Mouse (Mus musculus) kidney, postnatal 36 days (tissue): ENCODE measurements around the gene Foxp2.
A peak's percentile ranks its signal among the peaks of the same experiment; 100 is the strongest.

ENCODE experiments used
- DNase-seq, 2 experiments: peaks; one replicate each; pipeline ENCODE4 v3.0.0; 2021 to 2022; ENCODE audit warnings: mixed read lengths in 2 of 2

Gene Foxp2

DNA sequence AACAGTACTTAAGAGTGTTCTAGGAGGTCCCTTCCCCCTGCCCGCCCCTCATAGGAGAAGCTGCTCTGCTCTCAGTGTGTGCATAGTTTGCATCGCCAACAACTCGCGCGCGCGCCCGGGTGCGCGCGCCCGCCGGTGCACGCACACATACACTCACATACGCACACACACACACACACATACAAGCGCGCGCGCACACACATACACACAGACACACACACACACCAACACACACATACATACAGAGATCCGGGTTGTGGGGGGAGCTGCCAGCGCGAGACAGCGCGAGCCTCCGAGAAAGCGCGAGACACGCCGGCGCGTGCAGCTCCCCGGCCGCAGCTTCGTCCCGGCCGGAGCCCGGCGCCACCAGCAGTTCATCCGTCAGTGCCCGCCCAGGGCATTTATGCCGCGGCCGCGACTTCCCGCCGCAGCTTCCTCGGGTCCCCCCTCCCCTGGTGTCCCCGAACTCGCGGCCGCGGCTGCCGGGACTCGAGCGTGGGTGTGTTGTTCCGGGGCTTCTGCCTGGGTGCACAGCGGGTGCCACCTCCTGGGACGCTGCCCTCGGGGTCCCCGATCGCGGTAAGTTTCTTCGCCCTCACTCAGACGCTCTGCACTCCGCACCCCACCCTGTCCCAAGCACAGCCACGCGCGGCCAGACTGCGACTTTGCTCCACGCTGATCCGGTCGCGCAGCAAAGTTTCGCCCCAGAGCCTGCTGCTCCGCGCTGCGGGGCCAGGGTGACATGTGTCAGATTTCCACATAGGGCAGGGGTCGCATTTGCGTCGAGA lies at the start of gene Foxp2:
Foxp2 (plus strand) TSS at position 167 of the 788 bp plus-strand sequence.
- DNase-seq = peak in 1 of 2 experiments; percentile 35

DNA sequence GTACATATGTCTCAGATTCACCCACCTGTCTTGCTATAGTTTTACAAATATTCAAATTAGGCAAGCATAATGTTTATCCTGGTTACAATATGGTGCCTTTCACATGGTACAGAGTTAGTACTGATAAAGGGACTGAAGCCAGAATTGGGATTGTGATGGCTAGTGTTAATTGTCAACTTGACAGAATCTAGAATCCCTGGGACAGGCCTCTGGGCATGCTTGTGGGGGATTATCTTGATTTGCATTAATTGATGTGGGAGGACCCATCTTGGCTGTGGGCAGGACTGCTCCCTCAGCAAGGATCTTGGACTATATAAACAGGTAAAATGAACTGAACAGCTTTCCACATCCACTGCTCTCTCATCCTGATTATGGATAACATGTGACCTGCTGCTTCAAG lies 15.9 kb upstream of the Foxp2 start:
- DNase-seq = no peak

DNA sequence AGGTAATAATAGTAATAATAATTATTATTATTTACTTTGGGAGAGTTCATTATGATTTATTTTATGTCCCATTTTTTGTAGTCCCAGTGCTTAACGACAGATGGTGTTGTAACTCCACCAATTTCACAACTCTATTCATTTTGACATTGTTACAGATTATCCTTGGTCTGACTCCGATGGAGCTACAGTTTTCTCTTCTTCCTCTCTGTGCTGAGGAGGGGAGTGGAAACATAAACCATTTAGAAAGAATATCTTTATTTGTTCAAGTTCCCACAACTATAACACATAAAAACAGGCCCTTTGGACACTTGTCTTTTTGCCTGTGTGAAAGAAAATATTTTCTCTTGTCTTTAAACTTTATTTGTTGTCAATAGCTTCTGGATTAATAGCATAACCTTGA lies 4.1 kb upstream of the Foxp2 start:
- DNase-seq = no peak

DNA sequence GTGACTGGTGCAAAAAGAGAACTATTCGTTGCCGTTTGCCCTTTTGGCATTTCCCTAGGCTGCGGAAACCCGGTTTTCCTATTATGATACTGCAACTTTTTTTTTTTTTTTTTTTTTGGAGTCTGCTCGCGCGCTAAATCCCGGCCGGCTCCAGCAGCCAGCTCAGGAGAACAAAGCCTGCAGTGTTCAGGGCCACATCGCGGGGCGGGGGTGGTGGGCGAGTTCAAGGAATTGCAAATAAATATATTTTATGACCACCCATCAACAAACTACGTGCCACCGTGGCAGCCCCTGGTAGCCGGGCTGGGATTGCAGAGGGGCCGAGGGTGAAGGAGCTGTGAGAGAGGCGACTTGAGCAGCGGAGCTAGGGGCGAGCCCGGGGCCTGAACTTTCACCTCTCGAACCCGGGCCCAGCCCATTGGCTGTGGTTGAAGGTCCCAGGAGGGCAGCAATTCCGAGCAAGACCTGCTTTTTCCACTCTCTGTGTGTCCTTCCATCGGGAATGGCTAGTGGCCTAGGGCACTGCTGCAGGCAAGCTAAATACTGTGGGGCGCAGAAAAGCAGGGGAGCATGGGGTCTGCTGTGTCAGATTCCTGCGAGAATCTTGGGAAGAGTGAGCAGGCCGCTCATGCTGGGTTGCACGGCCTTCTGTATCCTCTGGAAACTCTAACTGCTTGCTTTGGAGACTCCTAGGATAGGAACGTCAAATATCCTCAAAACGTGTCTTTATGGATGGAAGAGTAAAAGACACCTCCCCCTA lies 2.9 kb upstream of the Foxp2 start:
- no peak for DNase-seq

DNA sequence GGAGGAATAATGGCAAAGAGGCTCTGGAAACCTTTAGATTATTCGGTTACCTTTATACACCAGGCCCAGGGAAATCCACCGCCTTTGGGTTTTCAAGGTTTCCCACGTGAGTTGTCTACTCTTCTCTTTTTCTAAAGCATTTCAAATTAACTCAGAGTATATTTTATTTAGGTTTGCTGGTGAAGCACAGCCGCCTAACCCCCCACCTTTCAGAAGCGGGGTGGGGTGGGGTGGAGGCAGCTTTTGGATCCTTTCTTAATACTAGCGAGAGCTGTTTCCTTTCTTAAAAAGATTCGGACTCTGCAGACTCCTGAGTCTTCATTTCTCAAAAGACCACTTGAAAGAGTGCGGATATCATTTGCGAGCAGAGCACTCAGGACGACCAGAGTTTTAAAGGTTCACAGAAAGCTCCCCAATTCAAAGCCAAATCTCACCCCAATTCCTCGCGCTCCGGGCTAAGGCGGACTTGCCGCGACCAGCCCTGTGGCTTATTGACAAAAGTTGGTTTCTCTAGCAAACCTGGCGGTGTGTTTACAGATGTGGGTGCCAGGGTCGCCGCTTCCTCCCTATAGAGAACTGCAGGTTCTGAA lies 2.0 kb upstream of the Foxp2 start:
- no peak for DNase-seq

DNA sequence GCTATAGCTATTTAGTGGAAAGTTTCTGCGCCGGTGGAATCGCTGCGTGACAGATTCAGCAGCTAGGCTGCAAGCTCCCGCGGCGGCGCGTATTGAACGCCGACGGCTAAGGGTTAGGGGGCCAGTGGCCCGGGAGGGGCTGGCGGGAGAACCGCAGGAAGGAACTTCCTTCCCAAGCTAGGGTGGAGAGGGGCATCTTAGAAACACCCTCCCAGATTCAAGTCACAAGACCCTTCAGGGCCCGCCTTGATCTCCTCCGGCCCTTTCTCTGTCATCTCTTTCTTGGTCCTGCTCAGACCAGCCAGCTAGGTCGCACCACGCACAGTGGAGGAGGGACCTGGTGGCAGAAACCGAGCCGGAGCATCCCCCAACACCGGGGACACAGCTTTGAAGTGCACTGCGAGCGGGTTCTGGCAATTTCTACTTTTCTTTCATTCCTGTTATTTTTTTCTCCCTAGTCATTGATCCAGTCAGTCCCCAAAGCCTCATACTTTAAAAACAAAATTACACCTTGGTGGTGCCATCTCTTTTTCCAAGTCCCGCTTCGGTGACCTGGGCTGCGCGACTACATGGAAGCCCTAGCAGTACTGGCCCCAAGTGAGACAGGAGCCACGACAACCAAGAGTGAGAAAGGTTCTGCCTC lies 1.1 kb upstream of the Foxp2 start:
- no peak for DNase-seq

DNA sequence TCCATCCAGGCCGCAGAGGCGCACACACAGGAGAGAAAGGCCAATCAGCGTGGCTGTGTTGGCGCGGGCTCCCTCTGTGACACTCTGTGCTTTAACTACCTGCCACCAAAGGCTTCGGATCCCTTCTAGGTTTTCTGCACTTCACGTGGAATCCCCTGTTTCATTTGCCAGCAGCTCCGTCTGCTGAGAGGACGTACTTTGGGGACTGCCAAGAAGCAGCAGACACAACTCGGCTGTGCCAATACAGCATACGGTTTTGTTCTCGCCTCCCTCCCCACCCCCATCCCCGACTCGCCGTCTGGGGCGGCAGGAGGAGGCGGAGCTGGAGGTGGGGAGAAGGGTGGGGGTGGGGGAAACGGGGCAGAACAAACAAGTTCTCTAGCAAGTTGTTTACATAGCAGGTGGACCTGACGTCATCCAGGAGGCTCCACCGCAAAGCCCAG lies 549 bp upstream of the Foxp2 start:
- DNase-seq = peak; percentile 13 to 40

DNA sequence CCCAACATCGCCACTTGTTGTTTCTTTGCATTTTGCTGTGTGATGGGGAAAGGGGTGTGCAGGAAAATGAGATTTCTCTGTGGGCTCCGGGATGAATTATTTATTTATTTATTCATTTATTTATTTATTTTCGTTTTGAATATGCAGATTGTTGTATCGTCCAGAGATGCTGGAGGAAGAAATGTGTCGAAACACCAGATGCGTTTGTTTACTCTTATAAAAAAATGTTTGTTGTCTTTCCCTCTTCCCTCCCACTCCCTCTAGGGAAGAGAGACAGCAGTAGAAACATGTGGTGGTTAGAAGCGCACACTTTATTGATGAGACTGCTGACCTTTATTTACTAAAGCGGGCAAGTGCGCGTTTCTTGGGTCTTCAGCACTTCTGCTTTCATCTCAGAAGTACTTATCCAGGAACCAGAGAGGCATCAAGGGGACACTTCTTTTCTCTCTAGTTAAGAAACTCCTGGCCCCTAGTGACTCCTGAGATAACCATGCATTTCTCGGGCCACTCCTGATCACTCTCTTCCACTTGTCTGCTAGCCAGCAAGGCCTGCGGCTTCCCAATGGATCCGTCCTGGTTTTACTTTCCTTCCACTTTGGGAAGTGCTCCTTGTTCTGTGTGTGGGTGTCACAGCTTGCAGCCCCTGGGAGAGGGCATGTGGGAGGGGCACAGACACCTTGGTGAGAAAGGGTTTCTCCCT lies 972 bp downstream of the Foxp2 start:
- DNase-seq = no peak

DNA sequence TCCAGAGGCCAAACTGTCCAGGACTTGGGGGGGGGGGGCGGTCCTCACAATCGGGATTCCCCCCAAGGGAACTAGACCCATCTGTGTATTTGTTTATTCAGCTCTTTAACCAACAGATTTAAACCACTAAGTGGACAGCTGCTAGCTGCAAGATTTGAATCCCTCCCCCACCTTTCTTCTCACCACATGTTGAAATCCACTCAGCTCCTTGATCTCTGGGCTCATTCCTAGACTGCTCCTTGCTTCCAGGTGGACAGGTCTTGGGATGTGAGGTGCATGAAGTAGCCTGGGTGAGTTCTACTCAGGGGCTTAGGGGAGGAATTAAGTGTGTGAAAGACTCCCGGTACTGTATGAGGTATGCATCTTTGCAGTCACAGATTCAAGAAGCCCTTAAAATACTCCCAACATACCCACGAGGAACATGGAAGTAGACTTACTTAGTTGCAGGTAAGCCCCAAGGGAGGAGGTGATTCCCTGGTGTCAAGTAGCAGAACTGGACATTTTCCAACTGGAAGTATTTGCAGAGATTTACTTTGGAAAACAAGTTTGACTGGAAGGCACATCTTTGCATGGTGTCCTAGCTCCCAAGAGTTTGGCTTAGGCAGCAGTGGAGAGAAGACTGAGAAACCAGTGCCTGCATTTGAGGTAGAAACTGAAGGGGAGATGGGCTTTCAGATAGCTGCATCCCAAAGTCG lies 2.3 kb downstream of the Foxp2 start:
- no peak for DNase-seq

DNA sequence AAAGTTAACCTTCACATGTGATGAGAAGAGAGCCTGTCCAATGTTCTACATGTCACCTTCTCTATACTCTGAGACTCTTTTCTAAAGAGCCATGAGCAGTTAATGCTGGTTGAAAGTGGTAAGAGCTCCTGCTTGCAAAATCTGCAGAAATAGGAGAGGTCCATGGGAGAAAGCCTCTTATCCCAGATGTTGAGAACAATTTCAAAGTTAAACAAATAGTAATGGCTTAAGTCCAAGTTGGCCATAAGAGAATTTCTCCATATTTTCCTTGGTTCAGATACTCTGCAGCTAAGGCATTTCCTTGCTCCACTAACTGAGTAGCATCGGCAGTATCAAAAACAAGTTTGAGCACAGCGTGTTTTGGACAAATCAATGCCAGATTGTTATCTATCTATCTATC lies 13.9 kb downstream of the Foxp2 start:
- no peak for DNase-seq

DNA sequence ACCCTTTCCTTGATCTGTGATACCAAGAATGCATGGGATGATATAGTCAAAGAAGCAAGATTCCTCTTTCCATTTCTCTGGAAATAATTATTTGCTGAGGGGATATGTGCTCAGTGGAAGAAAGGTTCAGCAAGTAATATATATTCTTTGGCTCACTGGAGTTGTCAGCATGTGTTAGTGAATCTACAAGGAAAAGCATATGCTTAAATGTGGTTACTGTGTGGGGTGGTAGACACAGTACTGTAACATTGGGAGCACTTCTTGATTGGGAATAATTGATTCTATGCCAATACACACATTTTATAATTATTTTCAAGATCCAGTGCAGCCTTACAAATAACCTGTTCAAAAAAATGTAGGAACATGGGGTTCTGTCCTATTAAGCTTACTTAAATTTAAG lies 21.6 kb downstream of the Foxp2 start:
- DNase-seq = no peak

DNA sequence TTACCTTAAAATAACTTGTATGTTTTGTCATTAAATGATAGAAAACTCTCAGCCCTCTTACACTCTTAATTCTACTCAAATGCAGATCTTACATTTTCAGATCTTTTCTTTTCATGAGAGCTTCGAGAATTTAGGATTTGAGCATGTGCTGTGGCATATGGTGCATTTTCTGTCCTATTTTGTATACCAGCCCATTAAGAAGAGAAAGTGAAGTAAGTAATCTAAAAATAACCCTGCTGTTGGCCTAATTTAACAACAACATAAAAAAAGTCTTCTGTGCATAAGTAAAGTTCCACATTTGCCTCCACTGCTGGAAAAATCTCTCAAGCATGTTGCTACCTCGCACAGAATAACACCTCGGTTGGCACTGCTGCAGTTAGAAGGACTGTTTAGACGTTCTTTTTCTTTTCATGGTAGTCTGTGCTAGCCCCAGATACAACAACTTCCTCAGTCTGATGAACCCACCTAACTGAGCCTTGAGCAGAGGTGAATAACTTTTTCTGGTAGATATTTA lies 23.9 kb downstream of the Foxp2 start:
- no peak for DNase-seq

DNA sequence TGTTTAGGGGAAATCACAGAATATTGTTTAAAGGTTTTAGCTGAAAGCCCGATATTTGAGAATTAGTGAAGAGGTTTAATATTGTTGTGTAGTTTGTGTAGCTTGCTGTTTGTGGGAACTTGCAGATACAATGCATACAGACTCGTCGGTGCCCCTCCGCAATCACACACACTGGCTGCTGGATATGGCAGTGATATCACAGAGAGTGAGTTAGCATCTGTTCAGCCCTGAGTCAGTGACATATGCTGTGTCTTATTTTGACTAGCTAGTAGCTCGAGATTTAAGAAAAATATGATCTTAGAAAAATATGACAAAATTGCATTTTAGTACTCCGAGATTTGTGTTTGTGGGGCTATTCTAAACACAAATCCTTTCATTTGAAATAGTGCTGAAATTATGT lies 49.9 kb downstream of the Foxp2 start:
- no peak for DNase-seq

DNA sequence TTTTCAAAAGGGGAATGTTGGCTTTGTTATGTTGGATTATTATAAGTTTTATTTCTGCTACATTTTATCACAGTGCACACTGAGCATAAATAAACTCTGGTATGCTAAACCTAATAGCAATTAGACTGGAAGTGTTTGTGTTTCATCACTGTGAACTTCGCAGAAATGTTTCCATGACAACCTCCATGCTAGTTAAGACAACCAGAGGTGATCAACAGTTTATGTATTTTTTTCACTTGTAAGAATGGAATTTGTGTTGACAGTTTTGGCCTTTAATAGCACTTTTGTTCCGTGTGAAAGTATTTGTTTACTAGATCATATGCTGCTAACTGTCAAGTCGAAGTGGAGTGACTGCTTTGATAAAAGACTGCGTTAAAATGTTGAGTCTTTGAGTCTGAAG lies 51.6 kb downstream of the Foxp2 start:
- DNase-seq = no peak

DNA sequence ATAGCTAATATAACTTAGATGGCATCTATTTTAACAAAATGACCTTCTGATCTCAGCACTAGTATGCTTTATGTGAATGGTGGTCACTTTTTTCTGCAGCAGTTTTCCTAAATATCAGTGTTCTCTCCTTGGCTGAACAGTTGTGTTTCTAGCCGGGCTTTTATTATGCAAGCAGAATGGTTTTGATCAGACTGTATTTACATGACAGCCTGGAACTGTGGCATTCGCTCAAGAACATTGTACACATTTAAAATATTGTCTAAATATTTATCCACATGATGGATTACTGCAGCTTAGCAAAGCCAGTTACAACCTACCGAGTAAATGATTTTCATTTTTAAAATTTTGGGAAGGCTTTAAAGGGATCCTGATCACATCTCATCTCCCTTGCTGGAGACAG lies 75.9 kb downstream of the Foxp2 start:
- no peak for DNase-seq

DNA sequence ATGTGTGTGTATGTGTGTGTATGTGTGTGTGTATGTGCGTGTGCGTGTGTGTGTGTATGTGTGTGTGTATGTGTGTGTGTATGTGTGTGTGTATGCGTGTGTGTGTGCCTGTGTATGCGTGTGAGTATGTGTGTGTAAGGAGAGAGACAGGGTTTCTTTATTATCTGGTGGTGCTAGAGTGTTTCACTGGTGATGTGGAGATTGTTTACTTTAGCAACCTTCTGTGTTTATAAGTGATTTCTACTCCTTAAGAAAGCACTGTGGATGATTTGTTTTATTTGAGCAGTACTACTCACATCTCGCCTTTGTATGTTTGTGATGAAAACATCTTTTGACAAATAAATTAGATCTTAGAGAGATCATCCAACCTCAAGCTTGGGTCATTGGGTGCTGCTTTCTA lies 77.1 kb downstream of the Foxp2 start:
- DNase-seq = no peak

DNA sequence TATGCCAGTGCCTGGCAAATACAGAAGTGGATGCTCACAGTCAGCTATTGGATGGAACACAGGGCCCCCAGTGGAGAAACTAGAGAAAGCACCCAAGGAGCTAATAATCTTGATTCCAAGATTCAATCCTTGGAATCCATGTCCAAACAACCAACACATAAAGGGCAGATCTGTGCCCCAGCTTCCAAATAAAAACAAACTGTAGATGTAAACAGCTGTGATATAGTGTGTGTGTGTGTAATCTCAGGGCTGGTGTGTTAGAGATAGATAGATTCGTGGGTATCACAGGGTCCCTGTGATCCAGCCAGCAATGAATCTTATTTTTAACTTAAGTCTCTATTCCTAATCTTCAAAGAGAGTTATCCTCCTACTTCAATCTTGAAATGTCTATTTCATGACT lies 107.0 kb downstream of the Foxp2 start:
- no peak for DNase-seq

DNA sequence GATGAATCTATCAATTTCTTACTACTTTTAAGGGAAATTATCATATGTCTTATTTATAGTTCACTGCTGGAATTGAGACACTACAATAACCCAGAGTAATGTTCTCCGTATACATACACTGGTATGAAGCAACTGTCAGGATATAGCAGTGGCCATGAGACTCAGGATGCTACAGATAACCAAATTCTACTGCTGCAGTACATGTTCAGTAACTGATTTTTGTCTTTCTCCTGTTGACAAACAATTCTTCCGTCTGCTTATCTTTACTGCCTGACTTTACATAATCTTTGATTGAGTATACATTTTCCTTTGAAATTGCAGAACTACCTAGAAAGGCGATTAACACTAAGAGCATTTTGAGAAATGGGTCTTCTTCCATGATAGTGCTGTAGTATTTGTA lies 127.3 kb downstream of the Foxp2 start:
- DNase-seq = no peak

DNA sequence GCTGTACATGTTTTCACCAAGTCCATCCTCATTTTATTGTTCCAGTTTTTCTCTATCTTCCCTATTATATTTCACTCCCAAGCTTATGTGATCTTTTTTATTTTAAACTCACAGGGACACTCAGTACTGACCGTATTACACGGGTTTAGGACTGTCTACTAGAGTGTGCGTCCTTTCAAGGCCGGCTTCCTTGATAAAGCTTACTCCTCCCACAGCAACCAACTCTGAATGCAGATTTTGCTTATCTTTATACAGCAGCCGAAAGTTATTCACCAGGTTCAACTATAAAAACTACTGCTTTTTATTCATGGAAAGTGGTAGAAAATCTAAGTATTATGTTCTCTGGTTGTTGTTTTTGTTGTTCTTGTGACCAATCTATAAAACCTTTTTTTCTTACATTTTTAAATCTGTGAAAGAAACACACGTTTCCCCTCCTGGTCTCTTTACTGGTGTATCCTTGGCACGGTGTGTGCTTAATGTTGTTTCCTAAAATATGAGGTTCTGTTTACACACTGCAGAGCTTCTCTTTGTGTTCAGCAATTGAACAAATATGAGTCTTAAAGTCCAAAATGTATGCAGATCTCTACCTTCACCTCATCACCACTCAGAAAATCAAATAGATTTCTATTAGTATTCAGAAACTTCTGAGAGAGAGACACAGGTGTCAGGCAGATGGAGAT lies 128.4 kb downstream of the Foxp2 start:
- no peak for DNase-seq

DNA sequence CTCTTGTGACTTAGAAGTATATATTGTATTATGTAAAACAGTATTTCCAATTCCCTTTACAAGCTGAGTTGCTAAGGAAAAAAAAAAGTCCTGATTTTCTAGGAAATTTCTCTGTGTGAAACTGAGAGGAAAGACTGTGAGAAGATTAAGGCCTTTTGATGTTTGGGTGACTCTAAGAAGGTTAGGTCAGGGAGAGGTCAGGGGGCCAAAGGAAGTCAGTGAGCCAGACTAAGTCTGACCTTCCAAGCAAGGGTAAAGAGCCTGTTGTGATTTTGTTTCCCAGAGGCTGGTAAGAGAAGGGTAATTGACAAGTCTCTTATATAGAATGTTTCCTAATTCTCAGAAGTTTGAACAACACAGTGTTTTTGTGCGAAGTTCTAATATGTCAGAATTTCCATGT lies 162.1 kb downstream of the Foxp2 start:
- no peak for DNase-seq

DNA sequence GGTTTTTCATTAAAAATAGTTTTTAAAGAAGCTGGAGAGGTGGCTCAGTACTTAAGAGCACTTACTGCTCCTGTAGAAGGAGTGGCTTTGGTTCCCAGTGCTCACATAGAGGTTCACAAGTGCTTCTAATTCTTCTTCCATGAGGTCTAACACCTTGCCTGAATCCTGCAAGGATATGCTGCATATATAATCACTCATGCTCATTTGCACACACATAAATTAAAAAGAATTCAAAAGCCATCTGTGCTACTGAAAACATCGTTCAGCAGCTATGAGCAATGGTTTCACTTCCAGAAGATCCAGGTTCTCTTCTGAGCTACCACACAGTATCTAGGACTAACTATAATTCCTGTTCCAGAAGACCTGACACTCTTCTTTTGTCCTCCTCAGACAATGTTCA lies 200.4 kb downstream of the Foxp2 start:
- DNase-seq = no peak
